Mouse (Mus musculus) regulatory T cell (primary cell): ENCODE data around the gene Ceacam2.
"Not testable (repeated sequence)": the region's sequence is repeated elsewhere in the genome, so short reads cannot be mapped to it uniquely, and the experiment has no call there.

Experiments used
- in situ Hi-C: fragments of 300-600 bp; cut with MboI, MseI; formaldehyde crosslinking; loops from one replicate; pipeline ENCODE4 v1.15.1; 2025; ENCODE audit warnings: high pct_unique_total_duplicates

The Ceacam2 gene

GRCm38 (mm10) chr7:25539376-25539907 lies at the start of gene Ceacam2:
TSS of gene Ceacam2 (minus strand) at chr7:25539857.
- in situ Hi-C loops = not testable (repeated sequence)

DNA sequence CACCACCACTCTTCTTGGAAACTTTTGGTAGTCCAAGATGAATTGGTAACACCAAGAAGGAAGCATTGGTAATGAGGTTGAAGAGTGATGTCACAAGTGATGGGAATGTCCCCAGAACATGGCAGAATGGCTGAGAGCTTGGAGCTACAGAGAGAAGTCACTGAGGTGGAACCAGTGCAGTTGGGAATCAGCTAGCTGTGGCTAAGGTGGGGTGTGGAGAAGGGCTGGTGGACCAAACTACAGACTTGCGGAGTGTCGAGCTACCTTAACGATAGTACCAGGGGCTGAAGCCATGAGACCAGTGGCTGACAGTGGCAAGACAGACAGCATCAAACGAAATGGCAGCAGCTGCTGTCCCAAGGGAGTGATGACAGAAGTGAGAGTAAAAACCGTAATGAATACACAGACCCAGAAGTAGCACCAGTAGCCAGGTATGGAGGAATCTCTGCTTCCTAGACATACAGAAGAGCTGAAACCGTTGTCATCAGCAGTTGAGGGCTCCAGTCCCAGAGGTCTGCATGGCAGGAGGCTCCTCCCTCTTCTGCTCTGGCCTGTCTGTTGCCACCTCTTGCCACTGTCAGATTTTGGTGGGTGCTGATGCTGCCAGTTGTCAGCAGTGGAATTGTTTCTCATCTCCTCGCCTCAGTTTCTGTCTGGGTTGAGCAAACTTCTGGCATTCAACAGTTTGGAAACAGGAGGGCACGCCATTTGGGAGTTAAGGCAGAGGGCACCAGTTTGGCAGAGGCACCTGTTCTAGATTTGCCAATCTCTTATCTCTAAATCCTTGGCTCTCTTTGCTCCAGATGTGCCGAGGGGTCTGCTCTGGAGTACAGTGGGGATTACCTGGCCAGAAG lies 45.9 kb upstream of the Ceacam2 start:
- in situ Hi-C loops = no loop called here

DNA sequence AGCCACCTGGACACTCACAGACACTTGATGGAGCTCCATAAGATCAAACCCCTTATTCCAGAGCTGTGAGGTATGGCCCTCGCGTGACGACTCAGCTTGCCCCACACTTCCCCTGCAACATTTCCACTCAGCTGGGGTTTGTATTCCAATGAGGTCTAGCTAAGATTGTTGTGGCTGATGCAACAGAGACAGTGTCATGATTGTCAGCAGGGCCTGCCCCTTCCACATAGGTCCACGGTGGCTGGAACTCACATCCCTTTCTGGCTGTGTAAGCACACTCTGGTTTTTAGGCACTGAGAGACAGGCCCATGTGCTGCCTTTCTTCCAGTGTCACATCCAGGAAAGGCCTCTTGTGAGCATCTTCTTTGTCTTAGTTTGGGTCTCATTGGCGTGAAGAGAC lies 45.0 kb upstream of the Ceacam2 start:
- in situ Hi-C loops = no loop called here

DNA sequence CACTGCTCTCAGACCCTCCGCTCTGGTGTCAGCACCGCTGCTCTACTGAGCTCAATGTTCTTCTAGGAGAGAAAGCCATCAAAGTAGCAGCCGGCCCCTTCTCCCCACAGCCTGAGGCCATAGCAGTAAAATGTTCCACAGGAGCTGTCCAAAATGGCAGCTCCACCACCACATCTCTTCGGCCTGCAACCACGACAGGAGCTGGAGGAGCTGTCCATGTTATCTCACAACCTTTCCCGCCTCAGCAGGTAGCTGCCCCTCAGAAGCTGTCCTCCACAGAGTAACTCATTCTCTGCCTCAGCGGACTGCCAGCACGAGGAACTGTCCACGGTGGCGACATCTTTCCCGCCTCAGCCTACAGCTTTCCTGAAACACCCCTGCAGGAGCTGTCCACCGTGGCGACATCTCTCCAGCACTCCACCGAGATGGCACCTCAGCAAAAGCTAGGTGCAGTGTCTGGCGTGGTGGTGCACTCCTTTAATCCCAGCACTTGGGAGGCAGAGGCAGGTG lies 42.7 kb upstream of the Ceacam2 start:
- in situ Hi-C loops = no loop called here

- in situ Hi-C loops = loop anchor here (5.0 kb wide), 1 partner anchor 742 kb away; no protein-coding TSS in a partner anchor
These were observed 39.8 kb upstream of the Ceacam2 start for GRCm38 (mm10) chr7:25579441-25579840.

- in situ Hi-C loops = loop anchor here (5.0 kb wide), 1 partner anchor 740 kb away; no protein-coding TSS in a partner anchor
These were observed 37.3 kb upstream of the Ceacam2 start for GRCm38 (mm10) chr7:25576793-25577437.

DNA sequence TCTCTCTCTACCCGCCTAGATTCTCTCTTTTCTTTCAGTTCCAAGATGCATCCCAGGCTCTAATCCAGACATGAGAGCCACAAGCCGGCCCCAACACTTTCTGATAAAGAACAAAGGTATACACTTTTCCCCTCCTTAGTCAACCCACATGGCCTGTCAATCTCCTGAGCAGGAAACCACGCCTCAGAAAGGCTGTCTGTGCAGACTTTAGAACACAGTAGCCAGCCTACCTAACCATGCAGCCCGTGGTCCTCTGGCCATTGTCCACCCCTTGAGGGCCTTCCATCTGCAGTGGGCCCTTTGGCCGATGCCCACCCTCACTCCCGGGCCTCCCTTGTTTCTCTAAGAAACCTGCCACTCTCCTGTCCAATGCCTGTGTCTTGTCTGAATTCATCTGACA lies 36.7 kb upstream of the Ceacam2 start:
- in situ Hi-C loops = loop anchor here (5.0 kb wide), 1 partner anchor 739 kb away; no protein-coding TSS in a partner anchor

GRCm38 (mm10) chr7:25575870-25576269 lies 36.2 kb upstream of the Ceacam2 start:
- in situ Hi-C loops = loop anchor here (5.0 kb wide), 1 partner anchor 739 kb away; no protein-coding TSS in a partner anchor

- in situ Hi-C loops = loop anchor here (5.0 kb wide), 1 partner anchor 738 kb away; no protein-coding TSS in a partner anchor
These were observed 35.4 kb upstream of the Ceacam2 start for GRCm38 (mm10) chr7:25575105-25575504.

- in situ Hi-C loops = not testable (repeated sequence)
These were observed 34.1 kb upstream of the Ceacam2 start for GRCm38 (mm10) chr7:25573806-25574205.

GRCm38 (mm10) chr7:25568721-25569120 lies 29.1 kb upstream of the Ceacam2 start:
- in situ Hi-C loops = no loop called here

- in situ Hi-C loops = not testable (repeated sequence)
These were observed 1.8 kb upstream of the Ceacam2 start for GRCm38 (mm10) chr7:25541464-25541863.

- in situ Hi-C loops = not testable (repeated sequence)
These were observed 297 bp upstream of the Ceacam2 start for GRCm38 (mm10) chr7:25539954-25540353.

- in situ Hi-C loops = no loop called here
These were observed 8.8 kb downstream of the Ceacam2 start for GRCm38 (mm10) chr7:25530837-25531236.

DNA sequence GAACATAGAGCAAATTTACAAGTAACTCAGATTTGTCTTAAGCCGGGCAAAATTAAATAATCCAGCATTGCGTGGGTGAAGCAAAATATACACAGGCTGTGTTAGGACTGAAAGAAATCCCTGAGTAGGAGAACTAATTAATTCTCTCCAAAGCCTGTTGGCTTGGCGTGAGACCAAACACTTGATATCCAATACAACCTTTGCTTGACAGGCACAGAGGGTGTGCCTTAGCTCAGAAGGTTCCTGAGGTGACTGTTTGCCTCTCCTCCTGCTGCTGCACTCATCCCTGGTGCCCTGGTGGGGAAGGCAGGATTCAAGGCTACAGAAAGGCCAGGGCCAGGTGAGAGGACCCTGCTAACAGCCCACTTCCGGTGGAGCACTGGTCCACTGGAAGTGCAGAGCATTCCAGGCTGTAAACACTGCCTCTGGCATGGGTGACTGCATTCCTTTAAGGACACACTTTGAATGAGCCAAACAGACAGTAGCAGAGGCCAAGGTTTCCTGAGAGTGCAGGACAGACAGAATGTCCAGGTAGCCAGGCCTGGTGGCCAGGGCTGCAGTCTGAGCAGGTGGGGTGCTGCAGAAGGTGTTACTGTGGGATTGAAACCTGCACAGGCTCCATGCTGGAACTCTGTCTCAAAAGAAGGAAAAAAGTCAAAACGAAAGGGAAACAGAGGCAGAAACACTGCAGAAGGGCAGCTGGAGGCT lies 23.4 kb downstream of the Ceacam2 start:
- in situ Hi-C loops = loop anchor here (10.0 kb wide), 1 partner anchor 51 kb away; no protein-coding TSS in a partner anchor

DNA sequence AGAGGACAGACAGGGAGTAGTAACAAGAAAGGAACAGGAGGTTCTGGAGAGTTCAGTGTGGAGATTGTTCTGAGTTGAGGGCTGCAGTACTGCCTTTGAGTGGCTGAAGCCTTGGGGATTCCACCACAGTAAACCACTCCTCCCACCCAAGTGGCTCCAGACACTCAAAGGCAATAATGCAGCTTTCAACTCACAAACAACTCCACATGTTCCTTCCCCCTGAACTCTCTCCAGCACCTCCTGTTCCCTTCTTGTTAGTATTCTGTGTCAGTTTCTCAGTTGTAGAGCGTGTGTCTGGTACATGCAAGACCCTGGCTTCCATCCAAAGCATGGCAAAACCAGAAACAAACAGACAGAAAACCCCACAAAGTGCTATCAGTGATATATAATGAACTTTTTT lies 24.0 kb downstream of the Ceacam2 start:
- in situ Hi-C loops = loop anchor here (10.0 kb wide), 1 partner anchor 51 kb away; no protein-coding TSS in a partner anchor

- in situ Hi-C loops = loop anchor here (5.0 to 10.0 kb wide), 2 partner anchors 45 to 52 kb away; no protein-coding TSS in a partner anchor
These were observed 29.7 kb downstream of the Ceacam2 start for GRCm38 (mm10) chr7:25509925-25510324.

GRCm38 (mm10) chr7:25494649-25495048 lies 45.0 kb downstream of the Ceacam2 start:
- in situ Hi-C loops = loop anchor here (5.0 kb wide), 1 partner anchor 58 kb away; no protein-coding TSS in a partner anchor

DNA sequence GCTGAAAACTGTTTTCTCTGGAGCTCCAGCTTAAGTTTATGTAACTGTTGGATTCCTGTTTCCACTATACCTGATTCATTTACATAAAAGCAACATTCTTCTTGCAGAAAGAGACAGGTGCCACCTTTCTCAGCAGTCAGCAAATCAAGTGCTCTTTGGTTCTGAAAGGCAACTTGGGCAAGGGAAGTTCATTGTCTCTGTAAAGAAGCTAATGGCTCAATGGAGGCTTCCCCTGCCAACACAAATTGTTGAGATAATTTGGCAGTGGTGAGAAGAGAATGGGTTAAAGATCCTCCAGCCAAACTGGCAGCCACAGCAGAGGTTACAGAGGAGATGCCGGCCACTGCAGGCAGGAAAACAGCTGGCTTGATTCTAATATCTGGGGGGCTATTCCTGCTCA lies 49.0 kb downstream of the Ceacam2 start:
- in situ Hi-C loops = loop anchor here (5.0 kb wide), 1 partner anchor 62 kb away; no protein-coding TSS in a partner anchor

- in situ Hi-C loops = not testable (repeated sequence)
These were observed 50.3 kb downstream of the Ceacam2 start for GRCm38 (mm10) chr7:25489382-25489781.

DNA sequence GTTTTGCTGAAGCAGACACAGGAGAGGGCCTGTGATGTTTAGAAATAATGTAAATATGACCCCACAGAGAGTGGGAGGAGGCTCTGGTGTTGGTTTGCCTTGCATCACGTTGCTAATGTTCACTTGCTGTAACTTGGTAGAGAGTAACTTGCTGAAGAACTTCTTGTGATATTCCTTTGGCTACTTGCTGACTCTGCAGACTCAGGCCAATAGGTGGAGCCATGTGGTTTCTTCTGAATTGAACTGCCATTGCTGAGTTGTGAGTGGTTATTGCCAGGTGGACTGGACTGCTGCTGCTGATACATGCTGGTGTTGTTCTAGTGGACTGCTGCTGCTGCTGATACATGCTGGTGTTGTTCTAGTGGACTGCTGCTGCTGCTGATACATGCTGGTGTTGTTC lies 53.5 kb downstream of the Ceacam2 start:
- in situ Hi-C loops = no loop called here
